Mouse (Mus musculus) ovary, postnatal 14 days (tissue): ENCODE measurements around the gene Orc6.

Experiments used
- DNase-seq: peaks from one replicate; pipeline ENCODE4 v3.0.0; 2022; ENCODE audit warnings: low spot score

Gene Orc6

DNA sequence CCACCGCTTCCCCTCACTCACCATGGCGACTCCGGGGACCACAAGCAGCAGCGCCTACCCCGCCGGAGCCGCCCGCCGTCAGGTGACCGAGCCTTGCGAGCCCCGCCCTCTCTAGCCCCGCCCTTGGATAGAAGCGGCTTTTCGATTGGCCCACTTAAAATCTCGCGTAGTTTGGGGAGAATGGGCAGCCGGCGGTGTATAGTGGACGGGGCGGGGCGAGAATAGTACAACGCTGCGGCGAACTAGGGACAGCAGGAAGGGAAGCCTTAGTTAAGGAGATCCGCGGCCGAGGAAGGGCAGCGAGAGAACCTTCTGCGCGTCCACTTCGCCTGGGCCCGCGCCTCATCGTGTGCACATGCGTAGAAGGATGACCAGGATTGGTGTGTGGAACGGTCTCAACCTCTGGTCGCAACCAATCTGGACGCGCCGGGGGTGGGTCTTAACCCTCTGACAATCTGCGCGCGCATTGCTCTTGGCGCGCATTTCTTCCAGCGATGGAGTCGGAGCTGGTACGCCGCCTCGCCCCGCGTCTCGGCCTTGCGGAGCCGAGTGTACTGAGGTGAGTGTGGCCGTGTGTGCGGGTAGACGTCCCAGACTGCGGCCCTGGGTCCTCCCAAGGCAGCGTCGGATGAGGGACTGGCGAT, at the start of gene Orc6, which contains the start of gene Vps35:
Orc6 (plus strand) TSS at position 199 of the 644 bp plus-strand sequence.
Vps35 (minus strand) TSS at position 369 of the 644 bp plus-strand sequence.
- peak; percentile 90 for DNase-seq

DNA sequence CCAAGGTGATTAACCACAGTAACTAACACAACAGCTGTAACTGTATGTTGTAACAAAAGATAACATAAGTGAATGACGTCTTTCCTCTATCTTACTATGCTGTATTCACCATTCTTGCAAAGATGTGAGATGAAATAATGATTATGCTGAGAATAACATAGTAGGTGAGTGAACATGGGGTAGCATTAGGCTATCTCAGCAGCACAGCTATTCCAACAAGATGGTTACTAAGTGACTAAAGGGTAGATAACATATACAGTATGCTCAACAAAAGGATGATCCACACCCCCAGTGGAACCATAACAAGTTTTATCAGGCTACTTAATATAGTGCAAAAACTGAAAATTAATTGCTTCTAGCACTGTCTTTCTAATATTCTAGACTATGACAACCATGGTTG, 12.6 kb upstream of the Orc6 start:
- no peak for DNase-seq

DNA sequence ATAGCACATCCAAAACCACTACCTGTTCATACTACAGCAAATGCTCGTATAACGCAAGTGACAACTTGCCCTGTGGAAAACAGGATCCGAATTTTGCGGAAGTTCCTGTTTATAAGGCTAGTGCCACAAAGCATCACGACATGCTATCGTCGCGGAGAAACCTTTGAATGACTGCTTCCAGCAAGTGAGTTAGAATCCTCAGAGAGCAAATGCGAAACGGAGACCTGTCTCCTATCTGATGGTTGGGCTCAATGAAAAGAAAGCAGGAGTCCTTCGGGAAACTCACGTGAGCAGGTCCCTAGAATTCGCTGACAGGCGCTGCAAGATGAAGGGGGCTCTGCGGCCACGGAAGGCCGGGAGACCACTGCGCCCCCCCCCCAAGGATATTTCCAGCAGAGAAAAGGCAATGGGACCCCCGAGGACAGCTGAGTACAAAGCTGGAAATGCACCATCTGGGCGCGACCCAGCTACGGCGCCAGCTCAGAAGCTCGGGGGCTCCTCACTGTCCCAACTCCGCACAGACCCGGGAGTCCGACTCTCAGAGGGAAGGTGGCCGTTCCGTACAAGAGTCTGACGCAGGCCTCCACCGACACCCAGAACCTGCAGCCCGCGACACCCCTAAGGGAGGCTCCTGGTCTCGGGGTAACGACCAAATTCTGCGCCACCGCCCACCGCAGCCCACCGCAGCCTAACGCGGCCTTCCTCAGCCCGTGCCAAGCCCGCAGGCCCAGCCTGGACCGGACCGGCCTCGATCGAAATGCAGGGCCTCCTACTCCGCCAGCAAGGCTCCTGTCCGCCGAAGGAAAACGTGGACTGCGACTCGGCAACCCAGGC, 615 bp upstream of the Orc6 start:
- DNase-seq, result no peak

DNA sequence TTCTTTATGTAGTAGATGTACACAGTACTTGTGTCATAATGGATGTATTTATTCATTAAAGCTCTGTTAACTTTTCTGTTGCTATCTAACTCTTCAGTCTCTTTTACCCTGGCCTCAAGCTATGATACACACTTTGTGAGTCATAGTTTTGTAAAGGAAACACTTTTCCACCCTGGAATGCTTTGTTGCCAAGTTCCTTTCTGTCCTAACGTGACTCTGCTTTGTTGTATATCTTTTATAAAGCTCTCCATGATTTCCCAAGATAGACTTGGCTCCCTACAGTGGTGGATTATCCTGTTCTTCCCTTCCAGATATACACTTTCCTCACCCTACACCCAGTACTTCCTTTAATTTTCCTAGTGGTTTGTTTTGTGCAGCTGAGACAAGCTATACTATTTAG, 2.5 kb downstream of the Orc6 start:
- no peak for DNase-seq

DNA sequence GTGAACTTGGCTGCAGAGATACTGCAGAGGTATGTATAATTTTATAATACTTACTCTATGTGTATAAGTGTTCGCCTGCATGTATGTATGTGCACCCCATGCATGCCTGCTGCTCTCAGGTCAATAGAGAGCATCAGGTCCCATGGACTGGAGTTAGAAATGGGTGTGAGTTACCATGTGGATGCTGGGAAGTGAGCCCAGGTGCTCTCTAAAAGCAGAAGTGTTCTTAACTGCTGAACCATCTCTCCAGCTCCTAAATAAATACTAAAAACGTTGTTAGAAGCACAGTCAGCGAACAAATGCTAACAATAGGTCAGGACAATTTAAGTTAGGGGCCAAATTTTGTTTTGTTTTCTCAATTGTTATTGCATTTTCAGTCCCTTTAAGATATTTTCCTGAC, 3.5 kb downstream of the Orc6 start:
- no peak for DNase-seq

DNA sequence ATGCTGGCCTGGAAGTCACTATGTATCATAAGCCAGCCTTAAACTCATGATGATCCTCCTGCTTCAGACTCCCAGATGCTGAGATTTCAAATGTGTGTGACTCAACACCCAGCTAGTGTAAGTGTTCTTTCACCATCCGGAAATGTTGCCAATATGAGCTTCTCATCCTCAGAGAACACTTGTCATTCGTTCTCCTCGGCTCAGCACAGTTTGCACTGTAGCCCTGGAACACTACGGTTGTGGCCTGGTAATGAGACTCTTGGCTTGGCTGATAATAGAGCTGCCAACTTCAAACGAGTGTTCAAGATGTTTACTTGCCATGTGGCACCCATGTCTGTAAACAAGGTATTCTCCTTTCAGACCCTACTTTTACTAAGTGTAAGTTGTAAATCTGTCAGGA, 4.1 kb downstream of the Orc6 start:
- no peak for DNase-seq

DNA sequence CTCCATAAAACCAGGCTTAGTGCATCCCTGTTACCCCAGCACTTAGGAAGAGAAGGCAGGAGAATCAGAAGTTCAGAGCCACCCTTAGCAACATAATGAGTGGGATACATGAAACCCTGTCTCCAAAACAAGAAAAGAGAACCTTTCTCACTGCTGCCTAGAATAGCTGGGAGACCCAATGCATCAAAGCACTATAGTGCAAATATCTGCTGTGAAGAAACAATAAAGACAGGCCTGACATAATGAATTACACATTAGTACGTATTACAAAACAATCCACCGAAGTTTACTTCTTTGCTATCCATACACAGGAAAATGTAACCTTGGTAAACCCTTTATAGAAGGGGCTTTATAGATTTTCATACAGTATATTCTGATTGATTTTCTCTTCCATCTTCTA, 9.1 kb downstream of the Orc6 start:
- no peak for DNase-seq

DNA sequence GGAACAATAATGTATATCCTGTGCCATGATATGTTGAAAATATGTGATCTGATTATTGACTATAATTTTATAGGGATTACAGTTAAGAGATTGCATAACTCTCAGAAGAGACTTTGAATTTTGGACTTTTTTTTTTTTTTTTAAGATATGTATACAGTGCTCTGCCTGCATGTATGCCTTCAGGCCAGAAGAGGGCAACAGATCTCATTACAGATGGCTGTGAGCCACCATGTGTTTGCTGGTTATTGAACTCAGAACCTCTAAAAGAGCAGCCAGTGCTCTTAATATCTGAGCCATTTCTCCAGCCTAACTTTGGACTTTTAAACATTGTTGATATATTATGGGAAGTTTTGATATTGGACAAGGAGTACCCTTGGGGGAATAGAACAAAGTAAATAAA, 12.3 kb downstream of the Orc6 start:
- no peak for DNase-seq

DNA sequence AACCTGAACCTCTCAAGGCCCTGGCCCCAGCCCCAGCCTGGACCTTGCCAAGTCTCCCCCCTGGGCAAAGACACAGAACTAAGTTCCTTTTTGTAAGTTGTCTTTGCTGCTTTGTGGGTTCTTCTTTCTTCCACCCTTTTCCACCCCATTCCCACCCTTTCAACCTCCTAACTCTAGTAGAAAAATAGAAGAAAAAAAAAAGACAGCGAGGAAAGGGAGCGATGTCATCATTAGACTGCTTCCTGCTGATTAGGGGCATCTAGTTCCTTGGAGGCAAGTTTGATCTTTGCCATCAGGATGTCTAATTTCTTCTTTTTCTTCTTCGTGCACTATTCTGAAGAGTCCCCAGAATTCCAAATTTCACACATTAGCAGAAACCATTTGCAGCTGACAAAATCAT, 13.6 kb downstream of the Orc6 start:
- no peak for DNase-seq

DNA sequence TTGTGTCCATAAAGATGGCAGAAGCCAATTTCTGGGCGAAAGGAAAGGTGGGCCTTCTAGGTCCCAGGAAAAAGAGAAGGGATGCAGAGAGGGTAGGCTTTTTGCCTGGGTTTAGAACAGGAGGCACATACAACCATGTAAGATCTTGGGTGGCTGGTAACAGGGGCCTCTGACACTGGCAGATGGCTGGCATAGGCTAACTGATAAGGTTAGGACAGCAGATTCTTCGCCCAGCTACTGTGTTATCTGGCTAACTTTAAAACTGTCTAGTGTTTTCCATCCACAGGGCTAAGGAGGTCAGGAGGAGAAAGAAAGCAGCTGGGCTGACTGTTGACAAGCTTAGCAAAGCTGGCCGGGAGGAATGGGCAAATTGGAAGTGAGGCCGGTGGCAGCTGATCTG, 19.1 kb downstream of the Orc6 start:
- no peak for DNase-seq

DNA sequence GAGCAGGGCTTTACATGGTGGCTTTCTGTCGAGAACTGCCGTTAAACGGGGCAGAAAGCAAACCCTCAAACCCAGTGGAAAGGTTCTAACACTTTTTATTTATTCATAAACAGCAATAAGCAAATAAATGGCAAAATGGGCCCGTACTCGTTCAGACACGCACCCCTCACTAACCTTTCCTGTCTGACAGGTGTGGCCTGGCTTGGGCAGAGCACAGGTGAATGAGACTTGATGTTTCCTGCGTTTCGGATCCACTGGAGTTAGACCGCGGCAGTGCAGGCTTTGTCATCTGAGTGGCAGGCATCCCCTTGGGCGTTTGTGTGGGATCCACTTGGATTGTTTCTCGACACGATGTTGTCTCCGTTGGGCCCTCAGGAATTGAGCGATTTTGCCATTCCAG, 22.5 kb downstream of the Orc6 start:
- no peak for DNase-seq

DNA sequence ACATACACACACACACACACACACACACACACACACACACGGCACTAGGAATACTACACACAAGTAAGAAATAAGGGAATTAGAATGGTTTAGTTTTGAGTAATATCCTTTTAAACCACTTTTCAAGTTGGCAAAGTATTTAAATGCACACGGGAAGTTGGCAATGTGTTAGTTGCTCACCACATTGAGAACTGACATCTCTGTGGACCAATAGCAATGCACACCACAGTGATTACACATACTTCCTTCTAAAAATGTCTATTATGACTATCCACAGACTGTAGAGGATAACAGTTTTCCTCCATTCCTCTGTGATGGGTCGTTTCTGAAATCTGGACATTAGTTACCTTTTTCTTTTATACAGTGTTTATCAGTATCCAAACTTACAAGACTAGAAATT, 23.7 kb downstream of the Orc6 start:
- no peak for DNase-seq

DNA sequence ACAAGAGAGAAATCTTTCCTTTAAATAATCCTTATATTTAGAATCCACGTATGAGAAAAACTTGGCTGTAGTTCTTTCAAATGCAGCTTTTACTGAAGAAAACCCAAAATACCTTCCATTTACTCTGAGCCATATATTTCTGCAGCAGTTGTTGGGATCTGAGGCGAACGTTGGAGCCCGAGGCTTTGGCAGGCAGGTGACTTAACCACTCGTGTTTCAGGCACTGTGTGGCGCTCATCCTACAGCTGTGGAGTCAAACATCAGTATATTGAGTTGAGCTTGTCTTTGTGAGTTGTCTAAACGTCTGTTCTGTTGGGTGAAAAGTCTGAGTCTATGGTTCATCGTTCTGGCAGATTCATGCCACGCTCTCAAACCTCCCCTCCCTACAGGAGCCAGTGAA, 27.6 kb downstream of the Orc6 start:
- no peak for DNase-seq

DNA sequence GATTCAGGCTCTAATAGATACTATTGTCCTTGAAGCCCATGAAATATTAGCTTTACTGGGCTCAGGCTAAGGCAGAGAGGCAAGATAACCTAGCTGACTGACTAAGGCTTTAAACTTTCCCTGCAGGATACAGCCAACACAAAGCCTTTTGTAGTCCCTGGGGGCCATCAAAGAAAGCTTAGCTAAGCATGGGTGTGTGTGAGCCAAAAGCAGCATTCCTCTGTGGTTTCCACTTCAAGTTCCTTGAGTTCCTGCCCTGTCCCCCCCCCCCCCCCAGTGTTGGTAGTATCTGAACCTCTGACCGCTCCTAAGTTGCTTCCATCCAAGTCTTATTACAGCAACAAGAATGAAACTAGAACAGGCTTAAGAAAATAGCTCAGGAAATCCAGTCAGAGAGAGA, 30.1 kb downstream of the Orc6 start:
- DNase-seq, result no peak

DNA sequence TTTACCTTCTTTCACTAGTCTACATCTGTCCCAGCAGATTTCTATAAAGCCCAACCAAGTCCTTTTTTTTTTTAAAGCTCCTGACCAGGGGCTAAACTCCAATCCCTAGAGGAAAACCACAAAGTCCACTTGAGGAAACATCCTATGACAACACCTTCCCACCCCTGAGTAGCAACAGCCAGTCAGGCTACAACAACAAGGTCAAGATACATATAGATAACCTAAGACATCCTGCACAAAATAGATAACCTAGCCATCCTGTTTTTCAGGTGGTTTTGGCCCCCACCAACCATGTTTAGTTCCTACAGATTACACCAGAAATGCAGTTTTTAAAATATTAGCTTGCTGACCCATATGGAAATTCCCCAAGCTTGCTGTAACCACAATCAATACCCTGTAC, 35.7 kb downstream of the Orc6 start:
- DNase-seq, result no peak

DNA sequence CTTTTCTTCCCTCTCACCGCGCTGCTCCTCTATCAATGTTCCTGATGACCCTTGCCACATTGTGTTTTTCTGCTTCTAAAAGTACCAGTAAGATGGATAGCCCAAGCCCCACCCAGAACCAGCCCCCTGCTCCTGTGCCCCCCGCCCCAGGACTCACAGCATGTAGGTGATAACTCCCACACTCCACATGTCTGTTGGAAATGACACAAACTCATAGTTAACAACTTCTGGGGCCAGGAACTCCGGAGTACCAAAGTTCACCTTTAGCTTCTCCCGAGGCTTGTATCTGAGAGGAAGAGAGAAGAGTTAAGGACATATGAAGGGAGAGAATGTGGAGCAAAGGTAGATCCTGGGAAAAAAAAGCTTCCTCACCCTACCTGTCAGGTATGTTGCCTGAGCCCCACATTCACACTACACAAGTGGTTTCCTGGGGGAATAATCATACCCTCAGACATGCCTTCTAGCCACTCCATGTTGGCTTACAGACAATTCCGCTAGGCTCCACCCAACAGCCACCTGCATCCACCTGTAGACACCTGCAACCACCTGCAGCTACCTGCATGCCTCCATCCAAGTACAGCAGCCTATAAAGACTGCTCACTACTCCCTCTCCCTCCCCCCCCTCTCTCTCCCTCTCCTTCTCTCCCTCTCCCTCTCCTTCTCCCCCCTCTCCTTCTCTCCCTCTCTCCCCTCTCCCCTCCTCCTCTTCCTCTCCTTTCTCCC, 36.9 kb downstream of the Orc6 start:
- DNase-seq, result no peak

DNA sequence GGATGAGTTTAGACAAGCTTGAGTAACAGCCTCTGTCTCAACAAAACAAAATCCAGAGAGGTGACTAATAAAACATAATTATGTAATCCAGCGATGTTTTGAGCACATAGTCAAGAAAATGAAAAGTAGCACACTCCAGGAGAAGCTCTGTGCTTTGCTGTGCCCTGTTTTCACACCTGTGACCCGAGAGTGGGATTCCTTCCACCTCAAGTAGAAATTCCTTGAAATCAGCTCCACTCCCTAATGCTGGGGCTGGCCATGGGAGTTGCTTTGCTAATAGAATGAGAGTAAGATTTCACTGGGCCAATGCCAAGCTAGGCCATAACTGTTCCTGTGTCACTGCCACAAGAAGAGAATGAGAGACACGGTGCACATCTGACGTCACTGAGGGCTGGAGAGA, 38.2 kb downstream of the Orc6 start:
- DNase-seq, result no peak

DNA sequence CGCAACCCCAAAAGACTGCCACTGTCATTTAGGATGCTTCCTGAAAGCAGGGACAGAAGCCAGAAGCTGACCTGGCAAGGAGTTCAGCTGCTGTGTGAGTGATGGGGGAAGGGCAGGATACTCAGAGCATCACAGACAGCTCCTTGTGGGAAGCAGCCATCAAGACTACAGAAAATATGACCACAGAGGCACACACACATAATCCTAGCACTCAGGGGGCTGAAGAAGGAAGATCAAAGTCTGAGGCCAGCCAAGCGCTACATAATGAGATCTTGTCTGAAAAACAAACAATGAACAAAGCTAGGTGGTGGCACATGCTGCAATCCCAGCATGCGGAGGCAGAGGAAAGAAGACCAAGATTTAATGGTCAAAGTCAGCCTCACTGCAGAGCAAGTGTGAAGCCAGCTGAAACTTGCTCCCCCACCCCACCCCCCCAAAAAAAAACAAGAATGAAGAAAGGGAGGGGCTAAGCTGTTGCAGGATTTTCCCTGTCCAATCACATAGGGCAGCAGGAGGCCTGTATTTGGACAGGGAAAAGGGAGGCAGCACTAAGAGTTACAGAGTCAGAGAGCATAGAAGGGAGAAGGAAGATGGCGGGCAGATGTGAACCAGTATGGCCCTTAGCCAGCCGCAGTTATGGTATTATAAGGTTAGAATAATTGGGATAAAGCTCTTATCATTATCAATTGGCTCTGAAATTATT, 40.6 kb downstream of the Orc6 start:
- no peak for DNase-seq

DNA sequence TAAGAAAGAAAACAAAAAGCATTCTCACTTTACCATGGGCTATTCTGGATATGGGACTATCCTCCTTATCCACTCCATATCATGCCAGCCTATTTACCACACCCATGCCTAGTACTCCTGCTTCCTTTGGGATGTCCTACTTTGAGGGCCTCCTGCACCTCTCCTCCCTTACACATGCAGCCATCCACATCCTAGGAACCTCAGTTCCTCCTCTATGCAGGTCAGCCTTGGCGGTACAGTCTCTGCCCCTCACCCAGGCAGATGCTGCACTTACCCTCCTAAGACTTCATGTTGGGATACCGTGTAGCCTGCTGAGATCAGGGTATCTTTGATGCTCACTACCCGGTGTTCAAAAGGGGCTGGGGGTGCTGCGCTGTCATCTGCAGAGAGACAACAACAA, 53.9 kb downstream of the Orc6 start:
- DNase-seq, result no peak
